Mouse (Mus musculus) hindbrain, embryonic 14.5 days (tissue): ENCODE results near the gene Car12. TPM values are rescaled to one million over a fixed set of nuclear protein-coding genes. Genes with fewer than 3 reads are reported as not detected.

ENCODE experiments used
- ATAC-seq: fragments of 200-750 bp; cut with Nextera tagmentation; 2 replicates; pipeline ENCODE4 v1.8.0; 2017; ENCODE audit warnings: moderate number of reproducible peaks, mild to moderate bottlenecking, moderate TSS enrichment, moderate library complexity; ENCODE audit not compliant: low FRiP score
- DNase-seq: peaks from one replicate; pipeline ENCODE4 v3.0.0-alpha.2; 2015; ENCODE audit warnings: low spot score
- H3K27ac ChIP-seq: fragments of 300-500 bp; sonication (generic); 2 replicates; pipeline ENCODE4 v1.5.1; 2014; ENCODE audit warnings: mild to moderate bottlenecking, moderate library complexity
- H3K27me3 ChIP-seq: fragments of 300-500 bp; sonication (generic); 2 replicates; pipeline ENCODE4 v1.6.1; 2014; ENCODE audit warnings: mild to moderate bottlenecking, low read length, mixed read lengths; ENCODE audit not compliant: control insufficient read depth, insufficient read depth
- H3K36me3 ChIP-seq: fragments of 300-500 bp; sonication (generic); replicated peaks from 2 replicates; pipeline ENCODE4 v1.6.1; 2014; ENCODE audit not compliant: control insufficient read depth, insufficient read depth
- H3K4me1 ChIP-seq: fragments of 300-500 bp; sonication (generic); replicated peaks from 2 replicates; pipeline ENCODE4 v1.6.1; 2014; ENCODE audit warnings: antibody characterized with exemption, low read length, mixed read lengths; ENCODE audit not compliant: control insufficient read depth, insufficient read depth
- H3K4me2 ChIP-seq: fragments of 300-500 bp; sonication (generic); replicated peaks from 2 replicates; pipeline ENCODE4 v1.6.1; 2014; ENCODE audit warnings: mild to moderate bottlenecking, moderate library complexity
- H3K4me3 ChIP-seq: fragments of 300-500 bp; sonication (generic); replicated peaks from 2 replicates; pipeline ENCODE4 v1.5.1; 2014; ENCODE audit warnings: mild to moderate bottlenecking, low read length
- H3K9ac ChIP-seq: fragments of 300-500 bp; sonication (generic); 2 replicates; pipeline ENCODE4 v1.6.1; 2014
- H3K9me3 ChIP-seq: fragments of 300-500 bp; sonication (generic); 2 replicates; pipeline ENCODE4 v1.6.1; 2016; ENCODE audit warnings: low read length; ENCODE audit not compliant: control insufficient read depth
- WGBS: fragments of 180-500 bp; shearing (Covaris S2); extraction: QIAGEN DNeasy Blood & Tissue Kit; methylation state at CpG from one replicate; pipeline ENCODE4 v1.1.7; 2014; 5-methylcytosine and 5-hydroxymethylcytosine counted together
- polyA plus RNA-seq: library from polyadenylated mRNA; unstranded; fragments of >200 nt; fragmentation: Nextera tagmentation; extraction: Ambion mirVana; gene quantifications from 2 replicates; pipeline ENCODE4 v1.2.1, GENCODE M21; 2014

The Car12 gene
- polyA plus RNA-seq, 1 experiment from 2014 or later = 6.5 TPM

- no peak for ATAC-seq
- H3K4me3 ChIP-seq = no peak overlapping the region
Measured at GRCm38 (mm10) chr9:66722187-66722868, 8.8 kb downstream of the Car12 start.

DNA sequence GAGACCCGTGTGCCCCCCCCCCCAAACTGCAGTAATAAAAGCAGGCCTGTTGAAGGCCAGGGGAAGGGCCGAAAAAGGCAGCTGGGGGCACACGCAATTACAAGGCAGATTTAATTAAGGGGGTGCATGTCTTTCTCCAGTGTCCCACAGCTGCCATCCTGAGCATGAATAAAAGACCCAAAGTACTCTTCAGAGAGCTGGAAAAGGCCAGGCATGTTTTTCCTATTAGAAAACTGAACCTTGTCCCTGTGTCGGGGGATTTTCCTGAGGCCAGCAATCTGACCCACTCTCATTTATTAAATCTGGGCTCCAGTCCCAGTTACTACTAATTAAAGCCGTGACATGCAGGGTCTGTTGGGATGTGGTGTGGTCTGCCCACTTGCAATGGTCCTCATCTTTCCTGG is 9.4 kb downstream of the Car12 start:
- no peak overlapping the region for H3K4me3 ChIP-seq
- 0 out of 2 replicates have a peak overlapping the region, but pooled peaks have one; percentile 29 for H3K27ac ChIP-seq
- DNase-seq = no peak
- H3K36me3 ChIP-seq = no peaks in the 10 kb centered on the region
- no peaks in the 10 kb centered on the region for H3K27me3 ChIP-seq
- H3K9ac ChIP-seq = no peak overlapping the region
- ATAC-seq = no peak
- no peaks in the 10 kb centered on the region for H3K9me3 ChIP-seq
- WGBS = 33% methylated on average over 5 of the region's 5 CpGs
- H3K4me1 ChIP-seq = 0 out of 2 replicates have a peak, but pooled peaks cover 8% of the 10 kb centered on the region
- no peak overlapping the region for H3K4me2 ChIP-seq

More at GRCm38 (mm10) chr9:66722187-66722868, 8.8 kb downstream of the Car12 start:
- no peak overlapping the region for H3K9ac ChIP-seq
- no peaks in the 10 kb centered on the region for H3K27me3 ChIP-seq
- 0 out of 2 replicates have a peak overlapping the region, but pooled peaks have one; percentile 29 for H3K27ac ChIP-seq
- H3K4me2 ChIP-seq = no peak overlapping the region
- H3K36me3 ChIP-seq = no peaks in the 10 kb centered on the region
- 0 out of 2 replicates have a peak, but pooled peaks cover 8% of the 10 kb centered on the region for H3K4me1 ChIP-seq
- no peak for DNase-seq
- no peaks in the 10 kb centered on the region for H3K9me3 ChIP-seq
- WGBS = 77% methylated on average over 5 of the region's 5 CpGs

GRCm38 (mm10) chr9:66725591-66725990 is 12.1 kb downstream of the Car12 start:
- 0 out of 2 replicates have a peak, but pooled peaks cover 8% of the 10 kb centered on the region for H3K4me1 ChIP-seq
- H3K9ac ChIP-seq = no peak overlapping the region
- ATAC-seq (no peak), DNase-seq (no peak)
- H3K9me3 ChIP-seq = no peaks in the 10 kb centered on the region
- H3K27me3 ChIP-seq = no peaks in the 10 kb centered on the region
- no peaks in the 10 kb centered on the region for H3K36me3 ChIP-seq
- H3K4me2 ChIP-seq = no peak overlapping the region
- 88% methylated on average over 3 of the region's 3 CpGs for WGBS
- H3K27ac ChIP-seq = no peak overlapping the region
- H3K4me3 ChIP-seq = no peak overlapping the region

GRCm38 (mm10) chr9:66727333-66727732 is 13.8 kb downstream of the Car12 start:
- no peak for DNase-seq
- ATAC-seq = no peak
- H3K27me3 ChIP-seq = no peaks in the 10 kb centered on the region
- H3K4me2 ChIP-seq = no peak overlapping the region
- H3K9ac ChIP-seq = no peak overlapping the region
- H3K36me3 ChIP-seq = no peaks in the 10 kb centered on the region
- WGBS = 75% methylated on average over 7 of the region's 7 CpGs
- no peak overlapping the region for H3K4me3 ChIP-seq
- no peak overlapping the region for H3K27ac ChIP-seq
- no peaks in the 10 kb centered on the region for H3K9me3 ChIP-seq
- 0 out of 2 replicates have a peak, but pooled peaks cover 8% of the 10 kb centered on the region for H3K4me1 ChIP-seq

DNA sequence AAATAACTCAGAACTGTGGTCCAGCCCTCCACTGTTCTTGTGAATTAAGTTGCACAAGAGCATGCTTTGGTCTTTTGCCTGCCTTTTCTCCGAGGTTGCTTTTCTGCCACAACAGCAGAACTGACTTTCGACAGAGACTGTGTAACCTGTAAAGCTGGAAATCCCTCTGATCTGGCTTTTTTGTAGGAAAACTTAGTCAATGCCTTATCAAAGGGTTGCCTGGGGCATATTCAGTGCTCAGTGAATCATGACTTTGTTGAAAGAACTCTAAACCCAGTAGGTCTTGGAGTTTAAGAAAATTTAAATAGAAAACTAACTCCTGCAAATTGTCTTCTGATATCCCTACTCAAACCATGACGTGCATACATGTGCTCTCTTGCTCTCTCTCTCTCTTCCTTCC is 17.1 kb downstream of the Car12 start:
- Histone ChIP-seq H3K9me3 (no peaks in the 10 kb centered on the region), H3K36me3 (no peaks in the 10 kb centered on the region), H3K4me2 (no peak overlapping the region), H3K27me3 (no peaks in the 10 kb centered on the region), H3K4me3 (no peak overlapping the region), H3K27ac (no peak overlapping the region), H3K4me1 (0 out of 2 replicates have a peak, but pooled peaks cover 6% of the 10 kb centered on the region), H3K9ac (no peak overlapping the region)
- ATAC-seq = no peak
- DNase-seq = no peak
- 64% methylated on average over 3 of the region's 3 CpGs for WGBS

- ATAC-seq (no peak), DNase-seq (no peak)
- Histone ChIP-seq H3K36me3 (no peaks in the 10 kb centered on the region), H3K9me3 (no peaks in the 10 kb centered on the region), H3K9ac (no peak overlapping the region), H3K4me1 (0 out of 2 replicates have a peak, but pooled peaks cover 6% of the 10 kb centered on the region), H3K4me2 (no peak overlapping the region), H3K27ac (no peak overlapping the region), H3K27me3 (no peaks in the 10 kb centered on the region), H3K4me3 (no peak overlapping the region)
- WGBS = 83% methylated on average over 7 of the region's 7 CpGs
Measured at GRCm38 (mm10) chr9:66731284-66731683, 17.8 kb downstream of the Car12 start.

DNA sequence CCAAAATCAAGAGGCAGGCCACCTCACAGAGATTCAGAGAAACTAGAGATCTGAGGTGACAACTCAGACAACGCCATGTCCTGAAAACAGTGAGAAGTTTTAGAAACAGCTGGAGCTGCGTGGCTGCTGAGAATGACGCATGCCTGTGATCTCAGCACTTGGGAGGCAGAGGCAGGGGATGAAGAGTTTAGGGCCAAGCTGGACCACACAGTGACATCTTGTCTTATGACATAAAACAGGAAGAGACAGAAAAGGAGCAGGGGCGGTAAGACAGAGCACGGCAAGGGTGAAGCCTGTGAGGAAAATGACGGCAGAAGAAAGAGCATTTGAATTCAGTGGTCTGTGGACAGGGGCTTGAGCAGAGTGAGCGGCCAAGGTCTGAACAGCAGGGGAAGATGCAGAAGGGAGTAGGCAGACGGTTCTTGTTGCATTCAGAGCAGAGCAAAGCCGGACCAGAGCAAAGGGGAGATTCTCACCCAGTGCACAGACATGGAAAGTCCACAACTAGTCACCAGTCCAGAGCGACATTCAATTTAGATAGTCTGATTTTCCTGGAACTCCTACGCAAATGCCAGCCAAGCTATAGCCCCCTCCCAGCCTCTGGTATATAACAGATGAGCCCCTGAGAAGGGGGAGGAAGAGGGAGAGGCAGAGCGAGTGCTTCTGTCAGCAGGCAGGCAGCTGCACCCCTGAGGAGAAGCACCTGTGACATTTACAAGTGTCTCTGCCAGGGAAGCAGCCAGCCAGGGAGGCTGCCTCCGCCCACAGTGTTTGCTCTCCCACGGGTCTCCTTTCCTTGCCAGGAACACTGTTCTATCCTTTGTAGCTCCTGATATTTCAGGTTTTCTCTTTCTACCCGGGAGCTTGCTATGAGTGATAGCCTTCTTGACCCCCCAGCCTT is 19.6 kb downstream of the Car12 start:
- Histone ChIP-seq H3K27ac (no peak overlapping the region), H3K4me3 (no peak overlapping the region), H3K4me1 (0 out of 2 replicates have a peak, but pooled peaks cover 6% of the 10 kb centered on the region), H3K27me3 (no peaks in the 10 kb centered on the region), H3K9me3 (no peaks in the 10 kb centered on the region), H3K36me3 (no peaks in the 10 kb centered on the region), H3K4me2 (peak overlapping the region; percentile 5; the same call in 1 of the 2 replicates), H3K9ac (no peak overlapping the region)
- ATAC-seq (no peak), DNase-seq (no peak)
- WGBS = 42% methylated on average over 15 of the region's 15 CpGs

DNA sequence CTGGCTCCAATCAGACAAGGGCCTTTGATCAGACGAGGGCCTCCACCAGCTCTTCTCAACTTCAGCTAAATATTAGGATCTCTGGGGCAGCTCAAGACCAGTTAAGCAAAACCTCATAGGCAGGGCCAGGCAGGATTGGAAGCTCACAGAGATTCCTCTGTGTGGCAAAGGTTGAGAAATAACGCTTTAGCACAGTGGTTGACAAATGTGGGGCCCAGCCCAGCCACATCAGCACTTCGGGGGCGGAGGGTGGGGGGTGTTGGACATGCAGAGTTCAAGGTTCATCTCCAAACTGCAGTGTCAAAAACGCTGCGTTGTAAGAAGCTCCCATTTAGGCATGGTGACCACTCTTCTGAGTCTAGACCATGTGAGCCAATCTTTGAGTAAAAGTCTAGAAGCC is 21.1 kb downstream of the Car12 start:
- Histone ChIP-seq H3K4me3 (no peak overlapping the region), H3K4me1 (0 out of 2 replicates have a peak, but pooled peaks cover 6% of the 10 kb centered on the region), H3K4me2 (no peak overlapping the region), H3K9me3 (no peaks in the 10 kb centered on the region), H3K36me3 (no peaks in the 10 kb centered on the region), H3K27me3 (no peaks in the 10 kb centered on the region), H3K27ac (no peak overlapping the region), H3K9ac (no peak overlapping the region)
- ATAC-seq = no peak
- 94% methylated on average over 6 of the region's 6 CpGs for WGBS
- no peak for DNase-seq

- Histone ChIP-seq H3K4me1 (0 out of 2 replicates have a peak, but pooled peaks cover 6% of the 10 kb centered on the region), H3K36me3 (no peaks in the 10 kb centered on the region), H3K4me3 (no peak overlapping the region), H3K27ac (no peak overlapping the region), H3K4me2 (no peak overlapping the region), H3K9me3 (no peaks in the 10 kb centered on the region), H3K9ac (no peak overlapping the region), H3K27me3 (no peaks in the 10 kb centered on the region)
- WGBS = 94% methylated on average over 2 of the region's 2 CpGs
- ATAC-seq = no peak
- DNase-seq = no peak
Measured at GRCm38 (mm10) chr9:66735122-66735521, 21.6 kb downstream of the Car12 start.
